Mouse (Mus musculus) spleen, adult 18-20 months (tissue): ENCODE data around the gene Slc2a9.
A peak's percentile ranks its signal among the peaks of the same experiment; 100 is the strongest.
"Not testable (repeated sequence)": the region's sequence is repeated elsewhere in the genome, so short reads cannot be mapped to it uniquely, and the experiment has no call there.

ENCODE experiments used
- DNase-seq, 2 experiments: peaks; one replicate each; pipeline ENCODE4 v3.0.0; 2022; ENCODE audit warnings: mixed read lengths in 2 of 2

Gene Slc2a9

GRCm38 (mm10) chr5:38499316-38499811 is 3.6 kb downstream of the Slc2a9 start:
- DNase-seq: no peak

- no peak for DNase-seq
Observed at GRCm38 (mm10) chr5:38498479-38498878, 4.5 kb downstream of the Slc2a9 start.

GRCm38 (mm10) chr5:38496491-38497057 is 6.4 kb downstream of the Slc2a9 start:
- DNase-seq: no peak

GRCm38 (mm10) chr5:38493890-38494289 is 9.1 kb downstream of the Slc2a9 start:
- DNase-seq: no peak

- no peak for DNase-seq
Observed at GRCm38 (mm10) chr5:38491763-38492162, 11.2 kb downstream of the Slc2a9 start.

GRCm38 (mm10) chr5:38489739-38490138 is 13.2 kb downstream of the Slc2a9 start:
- DNase-seq: no peak

GRCm38 (mm10) chr5:38488673-38489615 is 14.0 kb downstream of the Slc2a9 start:
- no peak for DNase-seq

- no peak for DNase-seq
Observed at GRCm38 (mm10) chr5:38488026-38488425, 14.9 kb downstream of the Slc2a9 start.

- DNase-seq: no peak
Observed at GRCm38 (mm10) chr5:38487247-38487646, 15.7 kb downstream of the Slc2a9 start.

- no peak for DNase-seq
Observed at GRCm38 (mm10) chr5:38485946-38486345, 17.0 kb downstream of the Slc2a9 start.

GRCm38 (mm10) chr5:38483518-38484110 is 19.3 kb downstream of the Slc2a9 start:
- no peak for DNase-seq

- no peak for DNase-seq
Observed at GRCm38 (mm10) chr5:38480822-38481707, 21.9 kb downstream of the Slc2a9 start.

GRCm38 (mm10) chr5:38479908-38480725 is 22.8 kb downstream of the Slc2a9 start:
- DNase-seq: peak; percentile 43 to 47

GRCm38 (mm10) chr5:38479545-38479907 is 23.4 kb downstream of the Slc2a9 start:
- not testable (repeated sequence) for DNase-seq

GRCm38 (mm10) chr5:38479027-38479426 is 23.9 kb downstream of the Slc2a9 start:
- peak in 1 of 2 experiments; percentile 18 for DNase-seq

GRCm38 (mm10) chr5:38477731-38478445 is 25.1 kb downstream of the Slc2a9 start:
- DNase-seq: no peak

- peak in 1 of 2 experiments; percentile 36 for DNase-seq
Observed at GRCm38 (mm10) chr5:38476861-38477565, 25.9 kb downstream of the Slc2a9 start.

GRCm38 (mm10) chr5:38470881-38471280 is 32.1 kb downstream of the Slc2a9 start:
- no peak for DNase-seq

GRCm38 (mm10) chr5:38469891-38470578 is 32.9 kb downstream of the Slc2a9 start:
- peak in 1 of 2 experiments; percentile 64 for DNase-seq
